ENCODE assay signal across 8 mouse cellular contexts in genomic region chr2:18609075-18609867, GRCm38 (mm10).
DNase-seq lines count a peak whose midpoint lies in the region; ATAC-seq lines count a peak whose summit lies in the region.

No protein-coding gene starts in this region.

- ATAC-seq in erythroblast, adult 5-6 weeks (replicated peaks; ENCODE audit: low FRiP score, poor library complexity, severe bottlenecking), result no peak; the same call in 1 of the 2 replicates
- ATAC-seq in CD4-positive, CD25-positive, alpha-beta regulatory T cell, adult 4 months, result peak; percentile 35
- 0 out of 2 replicates have a peak, but pooled peaks have one; percentile 14 for ATAC-seq in heart, embryonic 13.5 days (ENCODE audit: extremely low read depth, insufficient number of reproducible peaks, low FRiP score, low TSS enrichment)
- ATAC-seq in kidney, embryonic 16.5 days (ENCODE audit: low FRiP score, low TSS enrichment), result peak; percentile 77

- peak overlapping the region; percentile 78 for H3K9ac ChIP-seq in heart, embryonic 13.5 days
- H3K9ac ChIP-seq in kidney, embryonic 16.5 days (replicated peaks; ENCODE audit: low read length), result peak overlapping the region; percentile 65

- peaks cover 75% of the 10 kb centered on the region for H3K27me3 ChIP-seq in erythroblast, embryonic 14.5 days (ENCODE audit: control insufficient read depth)
- H3K27me3 ChIP-seq in heart, embryonic 13.5 days (replicated peaks), result peaks cover 81% of the 10 kb centered on the region
- H3K27me3 ChIP-seq in kidney, embryonic 16.5 days (ENCODE audit: insufficient read depth, low read length), result peaks cover 44% of the 10 kb centered on the region
- peaks cover 90% of the 10 kb centered on the region for H3K27me3 ChIP-seq in midbrain, embryonic 10.5 days (ENCODE audit: low read depth, poor library complexity, severe bottlenecking)

- DNase-seq in cerebellum, postnatal 25 days, result peak; percentile 68
- peak; percentile 51 for DNase-seq in midbrain, embryonic 10.5 days (ENCODE audit: low spot score)
- DNase-seq in testis, postnatal 10 days (ENCODE audit: low spot score), result peak; percentile 40

- no peak overlapping the region for H3K27ac ChIP-seq in heart, embryonic 13.5 days (replicated peaks)
- no peak overlapping the region for H3K27ac ChIP-seq in kidney, embryonic 16.5 days (ENCODE audit: low read length)
- peak overlapping the region; percentile 74; the same call in 1 of the 2 replicates for H3K27ac ChIP-seq in midbrain, embryonic 10.5 days (replicated peaks)

- H3K9me3 ChIP-seq in erythroblast, embryonic 14.5 days (ENCODE audit: control insufficient read depth, low read length), result peaks cover 2% of the 10 kb centered on the region; the same call in 1 of the 2 replicates
- H3K9me3 ChIP-seq in heart, embryonic 13.5 days, result no peaks in the 10 kb centered on the region
- H3K9me3 ChIP-seq in kidney, embryonic 16.5 days (ENCODE audit: low read length), result no peaks in the 10 kb centered on the region
- H3K9me3 ChIP-seq in midbrain, embryonic 10.5 days (replicated peaks), result no peaks in the 10 kb centered on the region

- H3K4me3 ChIP-seq in erythroblast, embryonic 14.5 days (replicated peaks), result peak overlapping the region; percentile 9
- peak overlapping the region; percentile 59 for H3K4me3 ChIP-seq in heart, embryonic 13.5 days
- H3K4me3 ChIP-seq in kidney, embryonic 16.5 days (ENCODE audit: low read length), result peak overlapping the region; percentile 54
- peak overlapping the region; percentile 55 for H3K4me3 ChIP-seq in midbrain, embryonic 10.5 days

- WGBS in heart, embryonic 13.5 days, result under 1% methylated on average over 50 of the region's 51 CpGs
- WGBS in kidney, embryonic 16.5 days, result under 1% methylated on average over 51 of the region's 51 CpGs
- under 1% methylated on average over 51 of the region's 51 CpGs for WGBS in midbrain, embryonic 10.5 days

- H3K36me3 ChIP-seq in erythroblast, embryonic 14.5 days (ENCODE audit: control insufficient read depth), result no peaks in the 10 kb centered on the region
- H3K36me3 ChIP-seq in heart, embryonic 13.5 days, result no peaks in the 10 kb centered on the region
- H3K36me3 ChIP-seq in kidney, embryonic 16.5 days (ENCODE audit: insufficient read depth, low read length), result no peaks in the 10 kb centered on the region
- no peaks in the 10 kb centered on the region for H3K36me3 ChIP-seq in midbrain, embryonic 10.5 days

- H3K4me1 ChIP-seq in erythroblast, embryonic 14.5 days (ENCODE audit: control insufficient read depth), result peaks cover 4% of the 10 kb centered on the region
- peaks cover 25% of the 10 kb centered on the region for H3K4me1 ChIP-seq in heart, embryonic 13.5 days
- peaks cover 24% of the 10 kb centered on the region for H3K4me1 ChIP-seq in kidney, embryonic 16.5 days (ENCODE audit: insufficient read depth, low read length)
- H3K4me1 ChIP-seq in midbrain, embryonic 10.5 days, result peaks cover 27% of the 10 kb centered on the region

- H3K4me2 ChIP-seq in heart, embryonic 13.5 days, result peak overlapping the region; percentile 94
- peak overlapping the region; percentile 91 for H3K4me2 ChIP-seq in kidney, embryonic 16.5 days (replicated peaks; ENCODE audit: low read depth, low read length)

Comparison
In these comparisons a context has a peak if more than half of its experiments do, and no peak if none do; other contexts are left out.
1. H3K4me3 ChIP-seq: peak in every context shown above with its lines; median percentile 59 in heart, embryonic 13.5 days; 55 in midbrain, embryonic 10.5 days; 54 in kidney, embryonic 16.5 days; 9 in erythroblast, embryonic 14.5 days.